Mouse (Mus musculus) liver, adult 2 months (tissue): Measurements from ENCODE around the gene Pds5a. TPM values are rescaled to one million over a fixed set of nuclear protein-coding genes. Genes with fewer than 3 reads are reported as not detected.

Experiments
- DNase-seq: peaks from one replicate; pipeline ENCODE4 v3.0.0-alpha.2; 2011; ENCODE audit warnings: low read depth, low spot score; ENCODE audit errors: extremely low read depth
- H3K27ac ChIP-seq: fragments of 200-500 bp; replicated peaks from 2 replicates; pipeline ENCODE4 v1.5.1; 2012; ENCODE audit warnings: low read depth, mild to moderate bottlenecking, control low read depth, inconsistent platforms, low read length; ENCODE audit not compliant: insufficient read depth
- H3K27me3 ChIP-seq: fragments of 200-500 bp; 2 replicates; pipeline ENCODE4 v1.6.1; 2012; ENCODE audit warnings: mild to moderate bottlenecking, moderate library complexity, low read length, inconsistent platforms; ENCODE audit not compliant: control insufficient read depth, insufficient read depth
- H3K36me3 ChIP-seq: fragments of 200-500 bp; 2 replicates; pipeline ENCODE4 v1.6.1; 2012; ENCODE audit warnings: low read length, inconsistent platforms; ENCODE audit not compliant: control insufficient read depth, insufficient read depth
- H3K4me1 ChIP-seq: fragments of 200-500 bp; 2 replicates; pipeline ENCODE4 v1.6.1; 2011; ENCODE audit warnings: low read length; ENCODE audit not compliant: control insufficient read depth, insufficient read depth
- H3K4me3 ChIP-seq: fragments of 200-500 bp; 2 replicates; pipeline ENCODE4 v1.5.1; 2011; ENCODE audit warnings: low read depth, mild to moderate bottlenecking, control low read depth, low read length, moderate library complexity; ENCODE audit not compliant: insufficient read depth
- H3K79me2 ChIP-seq: fragments of 200-500 bp; 2 replicates; pipeline ENCODE4 v1.6.1; 2012; ENCODE audit warnings: inconsistent platforms, mild to moderate bottlenecking, low read length, moderate library complexity; ENCODE audit not compliant: control insufficient read depth, insufficient read depth
- H3K9ac ChIP-seq: fragments of 200-500 bp; 2 replicates; pipeline ENCODE4 v1.6.1; 2012; ENCODE audit warnings: low read depth, mild to moderate bottlenecking, control low read depth, inconsistent platforms, low read length
- CTCF ChIP-seq: fragments of 200-500 bp; IDR thresholded peaks from 2 replicates; pipeline ENCODE4 v1.5.1; 2011; ENCODE audit warnings: low read depth, low read length, control low read depth
- POLR2A ChIP-seq: fragments of 200-500 bp; IDR thresholded peaks from 2 replicates; pipeline ENCODE4 v1.6.1; 2011; ENCODE audit warnings: low read length, control low read depth; ENCODE audit not compliant: insufficient read depth; ENCODE audit errors: extremely low read depth
- WGBS: fragments of 180-500 bp; shearing (Covaris S2); methylation state at CpG from one replicate; pipeline ENCODE4 v1.1.7; 2018; 5-methylcytosine and 5-hydroxymethylcytosine counted together
- polyA plus RNA-seq: library from polyadenylated mRNA; depleted of rRNA; stranded (reverse); fragments of >200 nt; gene quantifications from 2 replicates; pipeline ENCODE4 v1.2.3, GENCODE M21; 2012
- total RNA-seq: library from RNA; depleted of rRNA; stranded (reverse); fragments of >200 nt; gene quantifications from 2 replicates; pipeline ENCODE4 v1.2.3, GENCODE M21; 2014

Pds5a gene
- total and polyA plus RNA-seq, 2 experiments = 8.2 to 64.4 TPM

DNA sequence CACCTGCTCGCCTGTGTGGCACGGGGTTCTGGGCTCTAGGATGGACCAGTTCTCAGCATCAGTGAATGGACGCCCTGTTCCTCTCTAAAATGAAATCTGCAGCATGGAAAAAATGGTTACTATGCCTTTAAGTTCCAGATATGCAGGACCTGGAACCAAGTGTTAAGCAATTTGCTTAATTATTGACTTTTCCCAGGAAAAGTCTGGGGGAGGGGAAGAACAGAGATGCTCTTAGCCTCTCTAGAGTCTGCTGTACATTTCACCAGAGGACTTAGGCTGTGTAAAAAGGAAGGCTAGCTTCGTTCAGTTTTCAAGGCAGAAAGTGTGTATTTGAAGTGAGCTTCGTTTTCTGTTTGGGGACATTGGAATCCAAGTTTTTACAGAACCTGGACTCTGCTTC, 88.3 kb downstream of the Pds5a start:
- H3K27ac ChIP-seq = peak overlapping the region; percentile 52; the same call in 1 of the 2 replicates

DNA sequence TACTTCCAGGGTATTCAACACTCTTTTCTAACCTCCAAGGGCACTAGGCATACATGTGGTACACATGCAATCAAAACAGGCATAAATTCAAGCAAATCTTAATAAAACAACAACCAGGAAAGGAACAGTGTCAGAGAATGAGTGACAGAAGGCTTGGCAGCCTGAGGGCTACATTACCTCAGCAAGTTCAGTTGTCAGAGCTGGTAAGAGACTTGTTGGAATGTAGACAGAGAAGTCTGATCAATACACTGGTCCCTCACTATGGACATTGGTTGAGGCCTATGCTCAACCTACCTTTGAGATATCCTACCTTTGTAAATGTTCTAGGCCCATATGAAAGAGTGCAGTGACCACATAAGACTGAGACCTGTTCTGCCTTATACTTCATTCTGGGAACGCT, 91.3 kb downstream of the Pds5a start:
- Histone ChIP-seq H3K27ac (no peak overlapping the region), H3K4me1 (peaks cover 10% of the 10 kb centered on the region), H3K36me3 (peaks cover 5% of the 10 kb centered on the region), H3K27me3 (no peaks in the 10 kb centered on the region), H3K4me3 (no peak overlapping the region), H3K79me2 (no peaks in the 10 kb centered on the region), H3K9ac (no peak overlapping the region)
- WGBS = 91% methylated on average over 1 of the region's 1 CpGs
- TF ChIP-seq CTCF (no peak), POLR2A (no peak)
- peak; percentile 68 for DNase-seq

More for the DNA sequence above, 88.3 kb downstream of the Pds5a start:
- Histone ChIP-seq H3K9ac (no peak overlapping the region), H3K4me3 (no peak overlapping the region), H3K27me3 (no peaks in the 10 kb centered on the region), H3K79me2 (0 out of 2 replicates have a peak, but pooled peaks cover 2% of the 10 kb centered on the region), H3K36me3 (peaks cover 9% of the 10 kb centered on the region), H3K4me1 (peaks cover 16% of the 10 kb centered on the region)
- peak; percentile 90 for DNase-seq
- TF ChIP-seq CTCF = no peak
- TF ChIP-seq POLR2A = no peak
- 15% methylated on average over 5 of the region's 5 CpGs for WGBS

DNA sequence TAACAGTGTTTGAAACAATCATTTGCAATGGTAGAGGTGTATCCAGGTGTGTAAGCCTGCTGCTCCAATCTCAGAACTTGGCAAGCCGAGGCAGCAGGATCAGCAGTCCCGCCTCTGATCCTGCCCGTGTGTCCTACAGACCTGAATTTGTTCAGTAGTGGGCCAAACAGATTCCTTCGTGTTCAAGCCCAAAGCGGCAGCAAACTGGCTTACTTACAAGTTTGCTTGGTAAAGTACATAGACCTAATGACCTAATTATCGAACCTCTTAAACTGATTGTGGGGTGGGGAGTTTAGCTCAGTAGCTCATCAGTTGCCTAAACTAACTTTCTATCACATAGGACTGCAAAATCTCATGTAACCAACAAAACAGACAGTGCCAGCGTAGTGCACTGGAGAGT, 98.4 kb downstream of the Pds5a start:
- no peak overlapping the region for H3K9ac ChIP-seq
- no peak for TF ChIP-seq CTCF
- TF ChIP-seq POLR2A = no peak
- peaks cover 8% of the 10 kb centered on the region; the same call in 1 of the 2 replicates for H3K79me2 ChIP-seq
- H3K4me1 ChIP-seq = peaks cover 10% of the 10 kb centered on the region; the same call in 1 of the 2 replicates
- DNase-seq = peak; percentile 90
- peaks cover 15% of the 10 kb centered on the region for H3K36me3 ChIP-seq
- WGBS = 25% methylated on average over 7 of the region's 7 CpGs
- H3K27ac ChIP-seq = no peak overlapping the region
- no peak overlapping the region for H3K4me3 ChIP-seq
- no peaks in the 10 kb centered on the region for H3K27me3 ChIP-seq

DNA sequence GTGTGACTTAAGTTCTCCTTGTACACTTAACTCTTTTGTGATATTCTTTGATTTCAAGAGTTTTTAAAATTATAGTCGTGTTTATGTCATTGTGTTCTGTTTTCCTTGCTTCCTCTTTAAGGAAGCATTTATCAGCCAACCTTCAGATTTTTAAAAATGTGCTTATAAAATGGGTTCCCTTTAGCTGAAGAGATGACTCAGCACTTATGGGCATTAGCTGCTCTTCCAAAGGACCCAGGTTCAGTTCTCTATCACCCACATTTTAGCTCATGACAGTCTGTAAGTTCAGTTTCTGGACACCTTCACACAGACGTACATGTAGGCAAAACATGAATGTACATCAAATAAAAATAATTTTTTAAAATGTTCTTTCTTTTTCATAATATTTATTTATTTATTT, 105.7 kb downstream of the Pds5a start:
- Histone ChIP-seq H3K4me3 (no peak overlapping the region), H3K27ac (no peak overlapping the region), H3K4me1 (no peaks in the 10 kb centered on the region), H3K79me2 (peaks cover 5% of the 10 kb centered on the region; the same call in 1 of the 2 replicates), H3K9ac (no peak overlapping the region), H3K36me3 (peaks cover 35% of the 10 kb centered on the region), H3K27me3 (no peaks in the 10 kb centered on the region)
- DNase-seq = no peak
- no peak for TF ChIP-seq CTCF
- TF ChIP-seq POLR2A = no peak
- 79% methylated on average over 2 of the region's 2 CpGs for WGBS

DNA sequence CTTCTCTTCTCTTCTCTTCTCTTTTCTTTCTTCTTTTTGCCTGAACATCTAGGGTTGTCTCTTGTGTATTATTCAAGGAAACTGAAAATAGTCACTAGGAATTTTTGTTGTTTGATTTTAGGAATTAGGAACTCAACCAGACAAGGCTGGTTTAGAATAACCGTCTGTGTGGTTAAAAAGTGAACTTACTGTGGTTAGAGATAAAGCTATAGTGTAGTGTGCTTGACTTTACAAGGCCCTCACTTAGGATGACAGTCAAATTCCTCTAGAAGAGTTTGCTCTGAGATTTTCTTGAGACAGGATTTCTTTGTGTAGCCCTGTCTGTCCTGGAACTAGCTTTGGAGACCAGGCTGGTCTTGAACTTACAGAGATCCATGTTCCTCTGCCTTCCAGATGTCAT, 107.9 kb downstream of the Pds5a start:
- H3K79me2 ChIP-seq = peaks cover 3% of the 10 kb centered on the region; the same call in 1 of the 2 replicates
- no peak overlapping the region for H3K4me3 ChIP-seq
- H3K36me3 ChIP-seq = peaks cover 28% of the 10 kb centered on the region
- no peak overlapping the region for H3K27ac ChIP-seq
- no peaks in the 10 kb centered on the region for H3K27me3 ChIP-seq
- WGBS = 94% methylated on average over 1 of the region's 1 CpGs
- TF ChIP-seq POLR2A (no peak), CTCF (no peak)
- no peak overlapping the region for H3K9ac ChIP-seq
- no peak for DNase-seq
- peaks cover 2% of the 10 kb centered on the region; the same call in 1 of the 2 replicates for H3K4me1 ChIP-seq

DNA sequence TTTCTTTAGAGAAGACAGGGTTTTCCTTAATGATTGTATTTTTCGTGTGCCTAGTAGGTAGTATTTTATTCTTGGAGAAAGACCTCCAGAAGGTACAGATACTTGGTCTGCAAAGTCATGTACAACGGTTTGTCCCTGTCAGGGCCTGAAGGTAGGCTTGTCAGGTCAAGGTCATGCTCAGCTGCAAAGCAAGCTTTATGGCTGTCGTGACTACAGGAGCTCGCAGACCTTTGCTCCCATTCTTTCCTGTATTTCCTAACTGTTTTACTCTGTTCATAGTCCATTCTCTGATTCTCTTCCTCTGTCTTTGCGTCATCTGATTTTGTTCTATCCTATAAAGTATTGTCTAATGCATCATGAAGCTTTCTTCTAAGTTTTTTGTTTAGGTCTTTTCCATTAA, 111.8 kb downstream of the Pds5a start:
- Histone ChIP-seq H3K79me2 (no peaks in the 10 kb centered on the region; the same call in 1 of the 2 replicates), H3K36me3 (peaks cover 20% of the 10 kb centered on the region), H3K4me3 (no peak overlapping the region), H3K9ac (no peak overlapping the region), H3K4me1 (peaks cover 2% of the 10 kb centered on the region; the same call in 1 of the 2 replicates), H3K27me3 (no peaks in the 10 kb centered on the region), H3K27ac (no peak overlapping the region)
- 23% methylated on average over 5 of the region's 5 CpGs for WGBS
- DNase-seq = peak; percentile 94
- TF ChIP-seq CTCF = no peak
- TF ChIP-seq POLR2A = no peak
